Mouse (Mus musculus) hindbrain, embryonic 14.5 days (tissue): ENCODE measurements around the gene Itgb4. TPM values are rescaled to one million over a fixed set of nuclear protein-coding genes. Genes with fewer than 3 reads are reported as not detected.

Experiments used
- ATAC-seq: fragments of 200-750 bp; cut with Nextera tagmentation; 2 replicates; pipeline ENCODE4 v1.8.0; 2017; ENCODE audit warnings: moderate number of reproducible peaks, mild to moderate bottlenecking, moderate TSS enrichment, moderate library complexity; ENCODE audit not compliant: low FRiP score
- DNase-seq: peaks from one replicate; pipeline ENCODE4 v3.0.0-alpha.2; 2015; ENCODE audit warnings: low spot score
- H3K27ac ChIP-seq: fragments of 300-500 bp; sonication (generic); 2 replicates; pipeline ENCODE4 v1.5.1; 2014; ENCODE audit warnings: mild to moderate bottlenecking, moderate library complexity
- H3K27me3 ChIP-seq: fragments of 300-500 bp; sonication (generic); 2 replicates; pipeline ENCODE4 v1.6.1; 2014; ENCODE audit warnings: mild to moderate bottlenecking, low read length, mixed read lengths; ENCODE audit not compliant: control insufficient read depth, insufficient read depth
- H3K36me3 ChIP-seq: fragments of 300-500 bp; sonication (generic); replicated peaks from 2 replicates; pipeline ENCODE4 v1.6.1; 2014; ENCODE audit not compliant: control insufficient read depth, insufficient read depth
- H3K4me1 ChIP-seq: fragments of 300-500 bp; sonication (generic); replicated peaks from 2 replicates; pipeline ENCODE4 v1.6.1; 2014; ENCODE audit warnings: antibody characterized with exemption, low read length, mixed read lengths; ENCODE audit not compliant: control insufficient read depth, insufficient read depth
- H3K4me2 ChIP-seq: fragments of 300-500 bp; sonication (generic); replicated peaks from 2 replicates; pipeline ENCODE4 v1.6.1; 2014; ENCODE audit warnings: mild to moderate bottlenecking, moderate library complexity
- H3K4me3 ChIP-seq: fragments of 300-500 bp; sonication (generic); replicated peaks from 2 replicates; pipeline ENCODE4 v1.5.1; 2014; ENCODE audit warnings: mild to moderate bottlenecking, low read length
- H3K9ac ChIP-seq: fragments of 300-500 bp; sonication (generic); 2 replicates; pipeline ENCODE4 v1.6.1; 2014
- H3K9me3 ChIP-seq: fragments of 300-500 bp; sonication (generic); 2 replicates; pipeline ENCODE4 v1.6.1; 2016; ENCODE audit warnings: low read length; ENCODE audit not compliant: control insufficient read depth
- WGBS: fragments of 180-500 bp; shearing (Covaris S2); extraction: QIAGEN DNeasy Blood & Tissue Kit; methylation state at CpG from one replicate; pipeline ENCODE4 v1.1.7; 2014; 5-methylcytosine and 5-hydroxymethylcytosine counted together
- polyA plus RNA-seq: library from polyadenylated mRNA; unstranded; fragments of >200 nt; fragmentation: Nextera tagmentation; extraction: Ambion mirVana; gene quantifications from 2 replicates; pipeline ENCODE4 v1.2.1, GENCODE M21; 2014

Itgb4 gene
- polyA plus RNA-seq, 1 experiment from 2014 or later = 1.6 TPM

DNA sequence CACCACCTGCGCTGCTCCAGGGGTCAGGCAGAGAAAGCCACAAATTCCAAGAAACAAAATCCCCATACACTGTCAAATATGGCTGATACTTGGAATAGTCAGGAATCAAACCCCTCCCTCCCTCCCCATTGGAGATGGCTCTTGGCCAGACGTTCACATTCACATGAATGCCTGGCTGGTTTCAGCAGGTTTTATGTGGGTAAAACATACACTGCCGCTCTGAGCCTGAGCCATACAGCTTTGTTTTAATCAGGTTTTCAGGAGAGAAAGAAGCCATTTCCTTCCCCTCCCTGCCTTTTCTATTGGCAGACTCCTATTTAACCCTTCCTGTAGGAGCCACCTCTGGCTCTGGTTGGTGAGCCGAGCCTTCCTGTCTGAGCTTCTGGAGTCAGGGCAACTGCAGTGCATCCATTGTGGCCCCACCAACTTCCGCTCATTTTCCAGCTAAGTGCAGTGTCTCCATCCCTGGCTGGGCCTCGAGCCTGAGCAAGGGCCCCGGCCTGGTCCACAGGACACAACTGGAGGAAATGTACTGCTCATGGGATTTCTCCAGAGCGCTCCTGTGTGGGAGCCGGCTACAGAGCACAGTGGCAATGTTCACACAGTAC, 28.2 kb upstream of the Itgb4 start:
- WGBS = 90% methylated on average over 9 of the region's 9 CpGs
- H3K27me3 ChIP-seq = no peaks in the 10 kb centered on the region
- no peak overlapping the region for H3K4me3 ChIP-seq
- ATAC-seq = no peak
- no peaks in the 10 kb centered on the region for H3K9me3 ChIP-seq
- DNase-seq = no peak
- peaks cover 6% of the 10 kb centered on the region; the same call in 1 of the 2 replicates for H3K4me1 ChIP-seq
- H3K36me3 ChIP-seq = peaks cover 79% of the 10 kb centered on the region
- no peak overlapping the region for H3K4me2 ChIP-seq
- peak overlapping the region; percentile 43; the same call in 1 of the 2 replicates for H3K27ac ChIP-seq
- H3K9ac ChIP-seq = no peak overlapping the region

DNA sequence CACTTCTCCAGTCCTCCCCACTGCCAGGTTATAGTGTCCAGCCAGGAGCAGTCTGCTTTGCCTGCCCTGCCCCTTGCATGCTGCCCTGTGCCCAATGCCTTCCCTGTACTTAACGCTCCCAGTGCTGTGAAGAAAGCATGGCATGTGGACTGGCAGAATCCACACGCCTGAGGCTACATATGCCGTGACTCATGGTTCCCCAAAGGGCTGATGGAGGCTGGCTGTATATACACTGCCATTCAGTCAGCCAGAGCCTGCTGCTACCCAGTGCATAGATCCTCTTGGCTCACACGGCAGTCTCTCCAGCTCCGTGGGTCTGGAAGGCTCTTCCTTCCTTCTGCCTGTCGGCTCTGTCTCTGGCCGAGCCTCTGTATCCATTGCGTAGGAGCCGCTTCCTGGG, 26.2 kb upstream of the Itgb4 start:
- no peak for ATAC-seq
- no peak overlapping the region for H3K4me3 ChIP-seq
- H3K4me1 ChIP-seq = peaks cover 6% of the 10 kb centered on the region; the same call in 1 of the 2 replicates
- no peak for DNase-seq
- no peaks in the 10 kb centered on the region for H3K27me3 ChIP-seq
- WGBS = 85% methylated on average over 9 of the region's 9 CpGs
- H3K9me3 ChIP-seq = no peaks in the 10 kb centered on the region
- peaks cover 79% of the 10 kb centered on the region for H3K36me3 ChIP-seq
- no peak overlapping the region for H3K9ac ChIP-seq
- H3K27ac ChIP-seq = no peak overlapping the region
- no peak overlapping the region for H3K4me2 ChIP-seq

DNA sequence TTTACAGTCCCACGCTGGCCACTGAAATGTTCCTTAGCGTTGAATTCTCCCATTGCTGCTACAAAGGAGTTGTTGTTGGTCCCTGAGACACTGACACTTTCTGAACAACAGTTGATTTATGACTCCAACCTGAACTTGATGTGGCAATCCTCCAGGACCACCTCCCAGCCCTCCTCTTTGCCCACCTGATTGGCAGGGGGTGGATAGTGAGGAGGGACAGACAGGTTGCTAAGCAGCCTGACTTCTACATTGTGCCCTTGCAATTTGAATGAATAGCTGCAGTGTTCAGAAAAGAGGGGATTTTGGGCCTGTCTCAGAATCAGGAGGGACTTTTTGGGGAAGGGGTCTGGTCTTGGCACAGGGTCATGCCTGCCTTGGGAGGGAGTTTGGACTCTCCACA, 23.8 kb upstream of the Itgb4 start:
- 67% methylated on average over 2 of the region's 2 CpGs for WGBS
- Histone ChIP-seq H3K27ac (peak overlapping the region; percentile 67), H3K9me3 (no peaks in the 10 kb centered on the region), H3K36me3 (peaks cover 73% of the 10 kb centered on the region), H3K4me3 (no peak overlapping the region), H3K27me3 (no peaks in the 10 kb centered on the region), H3K4me1 (peaks cover 6% of the 10 kb centered on the region; the same call in 1 of the 2 replicates), H3K4me2 (no peak overlapping the region), H3K9ac (no peak overlapping the region)
- peak; percentile 38 for DNase-seq
- peak; percentile 69; the same call in 1 of the 2 replicates for ATAC-seq

DNA sequence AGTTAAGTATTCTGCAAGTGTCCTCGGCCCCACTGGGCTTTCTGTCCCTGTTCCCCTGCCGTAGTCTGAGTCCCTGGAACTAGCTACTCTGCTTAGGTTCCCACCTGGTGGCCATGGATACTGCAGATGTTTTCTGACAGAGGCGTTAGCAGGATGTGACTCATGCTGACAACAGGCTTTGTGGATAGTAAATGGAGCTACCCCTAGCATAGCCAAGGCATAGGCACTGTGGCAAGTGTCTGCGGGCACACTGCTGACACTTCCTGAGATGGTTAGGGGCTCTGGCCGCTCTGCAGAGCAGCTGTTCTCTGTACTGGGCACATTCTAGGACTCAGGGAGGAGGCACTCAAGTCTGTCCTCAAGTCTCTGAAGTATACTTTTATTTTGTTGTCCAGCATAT, 19.8 kb upstream of the Itgb4 start:
- H3K4me3 ChIP-seq = no peak overlapping the region
- ATAC-seq (no peak), DNase-seq (no peak)
- H3K27me3 ChIP-seq = no peaks in the 10 kb centered on the region
- H3K27ac ChIP-seq = 0 out of 2 replicates have a peak overlapping the region, but pooled peaks have one; percentile 38
- peaks cover 73% of the 10 kb centered on the region for H3K36me3 ChIP-seq
- no peak overlapping the region for H3K9ac ChIP-seq
- H3K4me1 ChIP-seq = peaks cover 10% of the 10 kb centered on the region; the same call in 1 of the 2 replicates
- H3K4me2 ChIP-seq = no peak overlapping the region
- H3K9me3 ChIP-seq = no peaks in the 10 kb centered on the region
- 70% methylated on average over 5 of the region's 5 CpGs for WGBS

DNA sequence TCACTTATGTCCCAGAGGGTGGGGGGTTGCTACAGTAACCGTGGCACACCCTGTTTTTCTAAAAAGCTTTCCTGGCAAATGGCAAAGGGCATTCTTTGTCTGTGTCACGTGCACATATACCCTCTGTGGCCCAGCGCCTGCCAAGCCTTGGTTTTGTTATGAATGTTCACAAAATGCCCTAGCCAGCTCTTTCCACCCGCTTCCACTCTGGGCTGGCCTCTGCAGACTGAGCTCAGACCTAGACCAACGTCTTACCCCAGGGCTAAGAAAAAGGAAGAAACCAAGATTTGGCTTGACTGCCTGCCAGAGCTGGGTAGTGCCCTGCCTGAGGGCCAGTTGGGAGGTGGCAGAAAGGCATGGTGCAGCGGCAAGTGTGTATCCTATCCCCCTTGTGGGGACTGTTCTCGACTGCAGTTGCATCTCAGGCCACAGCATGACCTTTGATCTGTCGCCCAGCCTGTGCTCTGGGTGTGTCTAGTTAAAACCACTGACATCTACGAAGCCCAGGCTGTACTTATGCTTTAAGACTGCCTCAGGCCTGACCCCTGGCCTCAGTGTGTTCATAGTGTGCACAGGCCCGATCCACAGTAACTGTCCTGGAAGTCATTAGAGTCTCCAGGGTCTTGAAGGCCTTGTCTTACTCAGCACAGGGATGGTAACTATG, 19.2 kb upstream of the Itgb4 start:
- Histone ChIP-seq H3K27me3 (no peaks in the 10 kb centered on the region), H3K27ac (peak overlapping the region; percentile 65), H3K4me3 (no peak overlapping the region), H3K9me3 (no peaks in the 10 kb centered on the region), H3K4me2 (no peak overlapping the region), H3K9ac (no peak overlapping the region), H3K36me3 (peaks cover 73% of the 10 kb centered on the region), H3K4me1 (peaks cover 9% of the 10 kb centered on the region; the same call in 1 of the 2 replicates)
- DNase-seq (peak; percentile 40), ATAC-seq (no peak)
- 53% methylated on average over 10 of the region's 10 CpGs for WGBS

DNA sequence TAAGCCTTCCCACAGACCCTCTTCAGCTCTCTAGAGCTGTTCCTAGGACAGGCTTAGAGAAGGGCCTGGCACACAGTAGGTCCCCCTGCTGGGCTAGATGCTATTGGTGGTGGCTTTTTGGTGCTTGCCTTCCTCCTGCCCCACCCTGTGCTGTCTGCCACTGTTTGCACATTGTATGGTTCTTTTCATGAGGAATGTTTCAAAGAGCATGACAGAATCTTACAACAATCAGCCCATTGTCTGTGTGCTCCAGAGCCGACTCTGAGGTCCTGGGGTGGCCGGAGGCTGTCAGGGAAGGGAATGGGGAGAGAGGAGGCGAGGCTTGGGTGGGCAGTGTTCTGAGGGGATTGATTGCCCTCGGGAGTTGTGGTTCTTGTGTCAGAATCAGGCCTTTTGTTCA, 18.1 kb upstream of the Itgb4 start:
- Histone ChIP-seq H3K9me3 (no peaks in the 10 kb centered on the region), H3K27me3 (no peaks in the 10 kb centered on the region), H3K36me3 (peaks cover 73% of the 10 kb centered on the region), H3K9ac (no peak overlapping the region; the same call in 1 of the 2 replicates), H3K27ac (peak overlapping the region; percentile 65), H3K4me3 (no peak overlapping the region), H3K4me1 (peaks cover 9% of the 10 kb centered on the region; the same call in 1 of the 2 replicates), H3K4me2 (no peak overlapping the region)
- 13% methylated on average over 4 of the region's 4 CpGs for WGBS
- ATAC-seq (peak; percentile 66; the same call in 1 of the 2 replicates), DNase-seq (peak; percentile 34)

DNA sequence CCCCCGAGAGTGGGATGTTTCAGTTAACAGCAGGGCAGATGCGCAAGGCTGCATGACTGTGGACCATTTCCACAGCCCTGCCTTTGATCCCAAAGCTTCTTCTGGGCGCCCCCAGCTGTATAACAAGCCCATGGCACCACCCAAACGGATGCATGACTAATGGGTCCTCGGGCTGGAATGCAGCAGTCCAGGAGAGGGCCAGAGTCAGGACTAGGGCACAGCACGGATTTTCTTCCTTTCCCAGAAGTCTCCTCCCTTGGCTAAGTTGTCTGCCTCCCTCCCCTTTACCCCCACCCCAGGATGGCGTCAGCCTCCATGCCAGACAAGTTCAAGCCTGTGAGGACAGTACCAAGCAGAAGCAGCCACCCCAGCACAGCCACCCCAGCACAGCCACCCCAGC, 16.5 kb upstream of the Itgb4 start:
- 53% methylated on average over 7 of the region's 7 CpGs for WGBS
- H3K36me3 ChIP-seq = peaks cover 75% of the 10 kb centered on the region
- H3K27ac ChIP-seq = no peak overlapping the region

DNA sequence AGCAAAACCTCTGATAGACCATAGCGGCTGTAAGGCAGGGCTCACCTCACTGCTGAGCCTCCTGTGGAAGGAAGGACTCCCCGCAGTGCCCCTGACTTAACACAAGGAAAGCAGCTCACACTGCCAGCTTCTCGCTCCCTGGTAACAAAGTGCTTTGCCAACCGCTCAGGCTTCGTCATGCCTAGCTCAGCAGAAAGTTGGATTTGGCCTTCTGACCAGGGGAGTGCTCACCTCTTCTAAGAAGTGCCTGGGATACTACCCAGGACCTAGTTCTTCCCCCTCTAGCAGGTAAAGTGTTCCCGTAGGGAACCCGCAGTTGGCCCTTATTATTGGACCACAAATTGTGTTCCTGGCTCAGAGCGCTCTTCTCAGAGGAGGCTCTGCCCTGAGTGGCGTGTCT, 15.5 kb upstream of the Itgb4 start:
- Histone ChIP-seq H3K9ac (no peak overlapping the region), H3K27ac (no peak overlapping the region), H3K4me2 (no peak overlapping the region), H3K27me3 (no peaks in the 10 kb centered on the region), H3K36me3 (peaks cover 75% of the 10 kb centered on the region), H3K9me3 (no peaks in the 10 kb centered on the region), H3K4me3 (no peak overlapping the region), H3K4me1 (peaks cover 9% of the 10 kb centered on the region; the same call in 1 of the 2 replicates)
- no peak for ATAC-seq
- 90% methylated on average over 9 of the region's 9 CpGs for WGBS
- DNase-seq = no peak

More for the DNA sequence above, 16.5 kb upstream of the Itgb4 start:
- Histone ChIP-seq H3K9me3 (no peaks in the 10 kb centered on the region), H3K9ac (no peak overlapping the region), H3K4me3 (no peak overlapping the region), H3K4me1 (peaks cover 9% of the 10 kb centered on the region; the same call in 1 of the 2 replicates), H3K4me2 (no peak overlapping the region), H3K27me3 (no peaks in the 10 kb centered on the region)
- DNase-seq (no peak), ATAC-seq (no peak)

DNA sequence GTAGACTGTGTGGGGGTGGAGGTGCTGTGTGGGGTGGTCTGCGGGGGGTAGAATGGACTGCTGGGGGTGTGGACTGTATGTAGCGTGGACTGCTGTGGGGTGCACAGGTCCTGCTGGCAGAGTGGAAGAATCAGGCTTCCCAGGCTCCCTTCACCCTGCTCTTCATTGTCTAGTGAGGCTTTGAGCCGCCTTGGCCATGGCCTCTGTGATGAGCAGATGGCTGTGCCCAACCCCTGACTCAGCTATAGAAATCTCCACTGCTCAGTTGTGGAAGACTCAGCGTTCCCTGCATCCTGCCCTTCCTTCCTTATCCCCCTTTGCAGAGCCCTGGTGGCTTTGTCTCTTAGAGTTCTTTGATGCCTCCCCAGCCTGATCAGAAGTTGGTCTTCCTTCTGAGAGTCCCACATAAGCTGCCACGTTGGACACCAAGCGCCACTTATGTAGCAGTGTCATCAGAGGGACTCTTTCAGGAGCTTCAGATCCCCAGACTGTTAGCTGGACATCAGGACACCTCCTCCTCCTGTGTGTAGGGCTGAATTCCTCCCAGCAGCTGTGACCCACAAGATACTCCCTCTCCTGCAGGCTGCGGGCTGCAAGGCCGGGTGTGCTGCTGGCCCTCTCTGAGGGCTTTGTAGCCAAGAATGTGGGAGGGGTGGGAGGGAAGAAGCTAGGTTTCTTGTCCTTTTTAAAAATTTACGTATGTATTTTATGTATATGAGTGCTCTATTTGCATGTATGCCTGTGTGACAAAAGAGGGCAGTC, 11.7 kb upstream of the Itgb4 start:
- peaks cover 86% of the 10 kb centered on the region for H3K36me3 ChIP-seq

More for the DNA sequence above, 11.7 kb upstream of the Itgb4 start:
- Histone ChIP-seq H3K9ac (no peak overlapping the region), H3K4me3 (no peak overlapping the region), H3K27me3 (no peaks in the 10 kb centered on the region), H3K4me2 (no peak overlapping the region), H3K9me3 (no peaks in the 10 kb centered on the region), H3K4me1 (no peaks in the 10 kb centered on the region), H3K27ac (no peak overlapping the region)
- 95% methylated on average over 9 of the region's 9 CpGs for WGBS
- DNase-seq (no peak), ATAC-seq (no peak)
